Mouse (Mus musculus): ENCODE measurements around the gene Tubb4a. TPM values are rescaled to one million over a fixed set of nuclear protein-coding genes. Genes with fewer than 3 reads are reported as not detected.

Tubb4a gene
- polyA plus RNA-seq, 1 experiment, result not detected

- no peak for TF ChIP-seq GATA1 (IDR thresholded peaks at IDR 0.05; ENCODE audit: low read length)
Observed at GRCm38 (mm10) chr17:57078336-57078735, 9.2 kb downstream of the Tubb4a start, which contains the start of gene Dennd1c. TSS of gene Dennd1c (minus strand) at chr17:57078514.

- no peak for TF ChIP-seq GATA1 (IDR thresholded peaks at IDR 0.05; ENCODE audit: low read length)
Observed at GRCm38 (mm10) chr17:57076916-57077315, 10.7 kb downstream of the Tubb4a start.

GRCm38 (mm10) chr17:57070699-57071098 is 16.9 kb downstream of the Tubb4a start:
- TF ChIP-seq GATA1 (IDR thresholded peaks at IDR 0.05; ENCODE audit: low read length), result no peak

GRCm38 (mm10) chr17:57070272-57070671 is 17.3 kb downstream of the Tubb4a start:
- no peak for TF ChIP-seq GATA1 (IDR thresholded peaks at IDR 0.05; ENCODE audit: low read length)

- no peak for TF ChIP-seq GATA1 (IDR thresholded peaks at IDR 0.05; ENCODE audit: low read length)
Observed at GRCm38 (mm10) chr17:57066908-57067307, 20.7 kb downstream of the Tubb4a start.

- no peak for TF ChIP-seq GATA1 (IDR thresholded peaks at IDR 0.05; ENCODE audit: low read length)
Observed at GRCm38 (mm10) chr17:57063031-57063430, 24.6 kb downstream of the Tubb4a start.

GRCm38 (mm10) chr17:57062548-57062947 is 25.0 kb downstream of the Tubb4a start:
- no peak for TF ChIP-seq GATA1 (IDR thresholded peaks at IDR 0.05; ENCODE audit: low read length)

- no peak for TF ChIP-seq GATA1 (IDR thresholded peaks at IDR 0.05; ENCODE audit: low read length)
Observed at GRCm38 (mm10) chr17:57062011-57062521, 25.5 kb downstream of the Tubb4a start.

GRCm38 (mm10) chr17:57061069-57061468 is 26.5 kb downstream of the Tubb4a start:
- no peak for TF ChIP-seq GATA1 (IDR thresholded peaks at IDR 0.05; ENCODE audit: low read length)

GRCm38 (mm10) chr17:57060231-57060801 is 27.3 kb downstream of the Tubb4a start:
- peak; percentile 13 for TF ChIP-seq GATA1 (IDR thresholded peaks at IDR 0.05; ENCODE audit: low read length)

GRCm38 (mm10) chr17:57059486-57059977 is 28.1 kb downstream of the Tubb4a start, which contains the start of gene Slc25a23:
TSS of gene Slc25a23 (minus strand) at chr17:57059863.
- TF ChIP-seq GATA1 (IDR thresholded peaks at IDR 0.05; ENCODE audit: low read length), result no peak

GRCm38 (mm10) chr17:57058891-57059485 is 28.6 kb downstream of the Tubb4a start, which contains the start of gene Crb3:
TSS of gene Crb3 (plus strand) at chr17:57059105.
- no peak for TF ChIP-seq GATA1 (IDR thresholded peaks at IDR 0.05; ENCODE audit: low read length)

GRCm38 (mm10) chr17:57056246-57056645 is 31.3 kb downstream of the Tubb4a start:
- no peak for TF ChIP-seq GATA1 (IDR thresholded peaks at IDR 0.05; ENCODE audit: low read length)

GRCm38 (mm10) chr17:57048816-57049215 is 38.8 kb downstream of the Tubb4a start:
- TF ChIP-seq GATA1 (IDR thresholded peaks at IDR 0.05; ENCODE audit: low read length), result no peak

- no peak for TF ChIP-seq GATA1 (IDR thresholded peaks at IDR 0.05; ENCODE audit: low read length)
Observed at GRCm38 (mm10) chr17:57047406-57047805, 40.2 kb downstream of the Tubb4a start.

- TF ChIP-seq GATA1 (IDR thresholded peaks at IDR 0.05; ENCODE audit: low read length), result no peak
Observed at GRCm38 (mm10) chr17:57041554-57041953, 46.0 kb downstream of the Tubb4a start, which contains the start of gene Slc25a41. TSS of gene Slc25a41 (minus strand) at chr17:57041654.

GRCm38 (mm10) chr17:57038978-57039377 is 48.6 kb downstream of the Tubb4a start:
- no peak for TF ChIP-seq GATA1 (IDR thresholded peaks at IDR 0.05; ENCODE audit: low read length)

Measured in G1E-ER4 (cell line).